Mouse (Mus musculus): Measurements from ENCODE around the gene Asrgl1.

DNA sequence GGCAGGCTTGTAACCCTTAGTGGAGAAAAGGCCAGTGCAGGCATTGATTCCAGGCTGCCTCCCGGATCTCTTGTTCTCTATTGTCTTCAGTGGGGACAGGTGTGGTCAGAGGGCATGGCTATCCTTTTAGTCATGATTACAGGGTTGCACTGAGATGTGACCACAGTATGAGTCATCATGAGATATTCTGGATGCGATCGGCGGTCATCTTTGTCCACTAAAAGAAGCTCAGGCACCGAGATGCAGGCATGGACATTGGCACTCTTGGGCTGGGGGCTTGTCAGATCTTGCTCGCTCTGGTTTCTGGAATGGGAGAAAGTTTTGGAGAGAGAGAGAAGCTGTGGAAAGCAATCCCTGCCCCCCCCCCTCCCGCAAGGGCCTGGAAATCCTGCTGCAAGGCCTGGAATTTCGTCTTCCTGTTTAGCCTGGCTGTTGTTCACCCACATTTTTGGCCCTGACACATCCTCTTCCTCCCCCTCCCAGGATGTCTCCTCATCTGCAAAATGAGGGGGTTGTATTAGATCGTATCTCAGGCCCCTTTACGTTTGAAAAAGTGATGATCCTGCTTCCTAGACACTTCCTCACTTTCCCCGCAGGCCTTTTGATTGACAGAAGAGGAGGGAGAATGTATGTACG is 61.5 kb downstream of the Asrgl1 start:
- TF ChIP-seq ZNF384 (IDR thresholded peaks at IDR 0.05; ENCODE audit: low read depth, low read length) = no peak
- no peak for TF ChIP-seq CTCF (conservative IDR thresholded peaks at IDR 0.05 in 1 of 2, IDR thresholded peaks at IDR 0.05 in 1 of 2; ENCODE audit: low read depth in 2 of 2, low read length in 2 of 2)
- no peak for TF ChIP-seq EP300 (IDR thresholded peaks at IDR 0.05; ENCODE audit: low read length)
- TF ChIP-seq ZMIZ1 (IDR thresholded peaks at IDR 0.05; ENCODE audit: low read depth, low read length) = no peak
- TF ChIP-seq USF1 (IDR thresholded peaks at IDR 0.05; ENCODE audit: low read depth, low read length) = no peak
- TF ChIP-seq HCFC1 (IDR thresholded peaks at IDR 0.05; ENCODE audit: low read depth, low read length) = no peak
- no peak for TF ChIP-seq SIN3A (IDR thresholded peaks at IDR 0.05; ENCODE audit: low read length)

Measured in CH12.LX (cell line).